Mouse (Mus musculus) ES-Bruce4 (cell line): Measurements from ENCODE around the gene Cnnm1.

ENCODE experiments used
- CTCF ChIP-seq: IDR thresholded peaks from one replicate; pipeline ENCODE4 v1.8.1; 2011; ENCODE audit warnings: low read depth, low read length
- EP300 ChIP-seq: IDR thresholded peaks from 2 replicates; pipeline ENCODE4 v1.6.1; 2011; ENCODE audit warnings: low read depth, low read length; ENCODE audit not compliant: insufficient read depth
- POLR2A ChIP-seq: IDR thresholded peaks from one replicate; pipeline ENCODE4 v1.8.1; 2011; ENCODE audit warnings: low read length; ENCODE audit not compliant: insufficient read depth

DNA sequence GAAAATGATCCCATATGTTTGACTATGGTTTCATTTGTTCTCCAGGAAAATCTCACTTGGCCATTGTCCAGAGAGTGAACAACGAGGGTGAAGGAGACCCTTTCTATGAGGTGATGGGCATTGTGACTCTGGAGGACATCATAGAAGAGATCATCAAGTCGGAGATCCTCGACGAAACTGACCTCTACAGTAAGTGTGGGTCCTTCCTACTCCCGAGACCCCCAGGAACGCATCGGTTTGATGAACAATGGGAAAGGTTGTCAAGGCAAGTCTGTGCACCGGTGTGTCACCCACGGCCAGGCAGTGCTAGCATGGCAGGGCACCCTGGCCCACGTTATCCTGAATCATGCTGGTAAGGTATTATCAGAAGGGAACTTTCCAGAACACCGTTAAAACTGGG, 24.8 kb downstream of the Cnnm1 start:
- TF ChIP-seq CTCF = no peak
- no peak for TF ChIP-seq POLR2A
- no peak for TF ChIP-seq EP300
